Mouse (Mus musculus): ENCODE results near the gene Dock3.
"Not testable (repeated sequence)": the region's sequence is repeated elsewhere in the genome, so short reads cannot be mapped to it uniquely, and the experiment has no call there.

The Dock3 gene

DNA sequence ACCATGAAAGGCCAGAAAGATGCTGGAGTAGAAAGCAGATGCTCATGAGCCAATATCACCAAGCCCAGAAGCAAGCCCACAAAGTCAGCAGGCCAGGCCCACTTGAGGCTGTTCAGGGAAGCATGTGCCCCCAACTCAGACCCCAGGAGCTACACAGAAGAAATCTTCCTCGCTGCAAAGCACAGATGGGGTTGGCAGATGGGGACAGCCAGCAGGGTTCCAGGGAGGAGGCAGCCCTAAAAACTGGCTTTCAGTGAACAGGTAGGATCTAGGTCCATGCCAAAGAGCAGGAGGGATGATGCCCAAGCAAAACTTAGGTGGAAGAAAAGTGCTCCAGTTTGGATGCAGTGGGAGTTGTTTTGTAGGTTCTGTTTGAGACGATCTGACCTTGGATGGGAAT lies 28.7 kb upstream of the Dock3 start:
- no peak for DNase-seq (ENCODE audit: extremely low read depth, insufficient read length, low spot score)

DNA sequence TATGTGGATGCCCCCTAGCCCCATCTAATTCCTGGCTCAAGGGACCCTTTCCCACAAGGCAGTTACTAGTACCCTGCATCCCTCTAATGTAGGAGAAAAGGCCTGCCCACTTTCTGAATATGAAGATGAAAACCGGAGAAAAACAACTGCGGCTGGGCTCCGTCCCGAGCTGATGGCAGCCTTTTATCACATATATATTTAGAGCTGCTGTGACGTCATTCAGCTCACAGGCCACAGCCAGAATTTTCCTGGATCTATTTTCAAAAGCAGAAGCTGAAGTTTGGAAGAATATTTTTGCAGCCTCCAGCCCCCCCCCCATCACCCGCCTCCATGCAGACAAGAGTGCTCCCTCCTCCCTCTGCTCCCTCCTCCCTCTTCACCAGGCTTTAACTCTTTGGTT lies 27.9 kb upstream of the Dock3 start:
- DNase-seq (ENCODE audit: extremely low read depth, insufficient read length, low spot score) = no peak

DNA sequence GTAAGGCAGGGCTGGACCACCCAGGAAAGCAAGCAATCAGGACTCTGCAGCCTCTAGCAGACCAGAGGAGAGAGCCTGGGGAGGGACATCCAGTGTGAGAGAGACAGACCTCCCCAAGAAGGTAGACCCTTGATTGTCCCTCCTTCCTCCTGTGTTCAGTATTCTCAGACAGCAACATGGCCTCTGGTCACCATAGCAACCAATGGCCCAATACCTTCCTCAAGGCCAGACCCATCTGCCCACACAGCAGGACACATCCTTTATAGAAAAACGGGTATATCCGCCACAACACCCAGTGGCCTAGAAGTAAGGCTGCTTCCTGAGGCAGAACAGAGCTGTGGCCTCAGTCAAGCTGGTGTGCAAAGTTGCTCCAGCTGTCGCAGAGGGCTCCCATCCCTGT lies 23.9 kb upstream of the Dock3 start:
- DNase-seq (ENCODE audit: extremely low read depth, insufficient read length, low spot score) = no peak

DNA sequence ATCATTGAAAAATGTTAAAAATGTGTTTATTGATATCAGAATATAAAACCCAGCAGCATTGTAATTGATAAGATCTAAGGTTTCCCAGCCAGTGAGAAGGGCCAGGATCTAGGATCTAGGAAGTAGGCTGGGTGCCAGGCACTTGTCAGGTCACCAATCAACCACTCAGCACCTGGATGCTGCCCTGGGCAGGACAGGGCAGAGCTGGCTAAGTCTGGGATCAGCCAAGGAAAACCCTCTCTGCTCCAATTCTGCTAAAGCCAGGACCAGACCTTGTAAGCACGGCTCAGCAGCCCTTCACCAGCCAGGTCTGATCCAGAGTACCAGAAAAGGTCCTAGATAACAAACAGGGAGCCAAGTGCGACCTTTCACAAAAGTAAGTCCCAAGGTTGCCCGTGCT lies 23.2 kb upstream of the Dock3 start:
- no peak for DNase-seq (ENCODE audit: extremely low read depth, insufficient read length, low spot score)

DNA sequence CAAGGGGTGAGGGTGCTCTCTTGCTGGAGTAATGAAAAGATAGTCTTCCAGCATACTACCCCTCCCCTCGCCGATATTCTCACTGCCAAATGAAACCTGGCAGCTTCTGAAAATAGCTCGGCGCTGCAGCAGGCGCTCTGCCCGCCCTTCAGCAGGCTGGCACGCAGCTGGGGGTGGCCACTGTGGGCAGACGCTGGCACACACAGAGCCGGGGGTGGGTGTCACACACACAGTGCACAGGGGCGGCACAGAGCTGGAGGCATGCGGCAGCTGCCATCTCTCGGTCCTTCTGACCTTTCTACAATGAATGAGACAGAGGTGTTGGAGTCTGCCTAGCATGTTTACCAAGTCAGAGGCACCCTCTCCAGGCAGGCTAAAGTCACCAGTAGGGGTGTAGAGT lies 22.8 kb upstream of the Dock3 start:
- peak; percentile 26 for DNase-seq (ENCODE audit: extremely low read depth, insufficient read length, low spot score)

DNA sequence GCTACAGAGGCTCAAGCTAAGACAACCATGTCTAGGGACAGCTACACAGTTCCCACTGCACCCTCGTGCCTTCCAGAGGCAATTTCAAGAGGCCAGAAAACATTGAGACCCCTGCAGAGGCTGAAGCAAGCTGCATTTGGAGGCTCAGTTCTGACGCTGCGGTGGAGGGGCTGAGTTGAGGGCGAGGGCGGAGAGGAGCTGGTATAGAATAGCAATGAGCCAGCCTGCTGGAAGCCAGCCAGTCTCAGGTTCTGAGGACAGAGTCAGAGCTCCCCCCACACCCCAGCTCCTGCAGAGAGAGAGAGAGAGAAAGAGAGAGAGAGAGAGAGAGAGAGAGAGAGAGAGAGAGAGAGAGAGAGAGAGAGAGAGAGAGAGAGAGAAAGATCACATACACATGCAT lies 20.5 kb upstream of the Dock3 start:
- DNase-seq (ENCODE audit: extremely low read depth, insufficient read length, low spot score) = no peak

DNA sequence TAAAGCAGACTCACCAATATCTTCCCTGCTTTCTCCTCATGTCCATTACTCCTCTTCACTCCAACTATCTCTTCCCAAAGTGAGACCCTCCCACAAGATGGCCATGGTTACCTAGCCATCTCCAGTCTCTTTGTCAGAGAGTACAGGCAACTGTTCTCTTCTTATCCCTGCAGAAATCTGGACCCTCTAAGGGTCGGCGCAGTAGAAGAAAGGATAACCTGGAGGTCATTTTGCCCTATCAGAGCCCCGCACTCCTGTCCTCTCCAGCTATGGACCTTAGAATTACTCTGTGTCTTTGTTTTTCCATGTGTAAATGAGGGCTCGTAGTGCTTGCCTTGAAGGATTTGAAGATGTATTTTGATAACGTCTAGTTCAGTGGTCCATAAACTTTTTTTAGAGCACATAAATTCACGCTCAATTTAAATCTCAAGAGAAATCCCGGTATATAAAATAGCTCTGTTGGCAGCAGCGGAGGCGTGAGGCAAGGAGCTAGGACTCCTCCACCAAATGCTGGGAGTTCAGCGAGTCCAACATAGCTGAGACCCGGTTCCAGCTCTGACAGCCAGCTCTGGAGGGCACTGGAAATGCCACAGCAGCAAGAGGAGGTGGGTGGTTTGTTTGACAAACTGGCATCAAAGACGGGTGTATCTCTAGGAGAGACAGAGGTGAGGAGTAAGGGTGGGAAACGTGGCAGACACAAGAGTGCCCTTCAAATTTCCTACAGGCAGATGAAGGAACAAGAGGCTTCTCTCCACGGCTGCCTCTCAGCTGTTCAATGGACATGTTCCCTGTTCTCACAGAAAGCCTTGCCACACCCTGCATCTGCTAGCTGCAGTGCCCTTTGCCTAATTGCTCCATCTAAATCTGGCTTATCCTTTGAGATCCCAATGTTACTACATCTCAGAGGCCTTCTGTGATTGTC lies 19.0 kb upstream of the Dock3 start:
- no peak for DNase-seq (ENCODE audit: extremely low read depth, insufficient read length, low spot score)

DNA sequence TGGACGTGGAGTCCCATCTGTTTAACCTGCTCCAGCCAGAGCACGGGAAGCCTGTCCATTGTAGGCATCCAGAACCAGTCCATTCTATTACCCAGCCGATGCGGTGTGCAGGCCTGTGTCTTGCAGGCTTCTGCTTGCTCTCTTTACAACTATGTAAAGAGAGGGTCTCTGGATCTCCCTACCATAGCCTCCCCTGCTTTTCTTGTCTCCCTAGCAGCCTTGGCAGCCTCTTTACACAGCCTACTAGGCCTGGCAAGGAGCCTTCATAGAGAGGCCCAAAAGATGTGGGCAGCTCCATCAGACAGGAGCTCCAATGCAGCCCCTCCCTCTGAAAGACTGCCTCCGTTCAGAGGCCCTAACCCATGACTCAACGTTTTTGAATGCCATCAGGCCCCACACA lies 17.4 kb upstream of the Dock3 start:
- no peak for DNase-seq (ENCODE audit: extremely low read depth, insufficient read length, low spot score)

DNA sequence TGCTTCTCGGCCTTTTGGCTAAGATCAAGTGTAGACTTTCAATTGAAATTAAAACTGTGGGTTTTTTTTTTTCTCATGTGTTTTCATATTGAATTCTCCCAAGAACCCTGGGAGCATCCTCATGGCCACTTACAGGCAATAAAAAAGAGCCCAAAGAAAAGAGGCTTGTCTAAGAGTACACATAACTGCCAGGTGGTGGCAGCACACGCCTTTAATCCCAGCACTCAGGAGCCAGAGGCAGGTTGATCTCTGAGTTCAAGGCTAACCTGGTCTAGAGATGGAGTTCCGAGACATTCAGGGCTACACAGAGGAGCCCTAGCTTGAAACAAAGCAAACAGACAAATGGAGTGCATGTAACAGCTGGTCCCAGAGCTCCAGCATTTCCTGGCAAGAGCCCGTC lies 14.5 kb upstream of the Dock3 start:
- no peak for DNase-seq (ENCODE audit: extremely low read depth, insufficient read length, low spot score)

DNA sequence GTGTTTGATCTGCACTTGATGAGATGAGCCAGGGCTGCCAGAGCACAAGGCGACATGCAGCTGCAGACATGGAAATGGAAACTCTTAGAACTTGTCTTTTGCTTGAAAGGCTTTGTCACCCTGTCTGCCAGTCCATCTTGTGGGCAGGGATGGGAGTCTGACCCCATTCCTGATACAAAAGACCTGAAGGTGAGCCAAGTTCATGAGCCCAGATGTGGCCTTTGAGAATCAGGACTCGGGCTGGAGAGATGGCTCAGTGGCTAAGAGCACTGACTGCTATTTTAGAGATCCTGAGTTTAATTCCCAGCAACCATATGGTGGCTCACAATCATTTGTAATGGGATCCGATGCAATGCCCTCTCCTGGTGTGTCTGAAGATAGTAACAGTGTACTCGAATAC lies 13.6 kb upstream of the Dock3 start:
- DNase-seq (ENCODE audit: extremely low read depth, insufficient read length, low spot score) = no peak

DNA sequence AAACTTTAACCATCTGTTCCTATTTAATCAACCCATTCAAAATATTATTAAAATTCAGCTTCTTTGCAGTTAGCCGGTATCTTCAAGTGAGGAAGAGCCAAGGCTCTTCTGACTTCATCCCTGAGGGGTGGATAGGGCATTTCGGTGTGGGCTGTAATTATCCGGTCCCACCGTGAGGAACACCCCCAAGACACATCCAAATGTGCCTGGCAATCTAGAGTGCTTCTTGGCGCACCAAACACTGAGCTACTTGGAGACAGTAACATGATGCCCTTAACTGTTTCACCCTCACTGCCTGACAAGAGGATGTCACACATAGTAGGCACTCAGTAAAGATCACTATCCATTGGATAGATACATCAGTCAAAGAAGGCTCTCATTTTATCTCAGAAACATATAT lies 4.4 kb upstream of the Dock3 start:
- no peak for DNase-seq (ENCODE audit: extremely low read depth, insufficient read length, low spot score)

DNA sequence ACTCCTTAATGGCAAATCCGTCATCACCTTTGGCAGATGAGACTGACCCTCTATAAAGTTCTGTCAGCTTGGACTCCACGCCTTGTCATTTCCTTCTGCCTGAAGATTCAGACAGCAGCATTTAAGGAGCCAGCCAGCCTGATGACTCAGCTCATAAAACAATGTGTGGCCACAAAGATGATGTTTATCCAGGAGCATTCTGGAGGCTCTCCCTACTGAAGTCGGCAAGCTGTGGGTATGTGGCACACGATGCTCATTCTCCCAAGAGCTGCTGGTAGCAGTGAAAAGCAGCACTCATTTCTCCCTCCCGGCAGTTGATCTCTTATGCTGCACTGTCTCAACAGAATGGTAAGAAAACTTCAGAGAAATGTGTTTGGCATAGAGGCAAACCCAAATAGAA lies 3.6 kb upstream of the Dock3 start:
- DNase-seq (ENCODE audit: extremely low read depth, insufficient read length, low spot score) = peak; percentile 48

DNA sequence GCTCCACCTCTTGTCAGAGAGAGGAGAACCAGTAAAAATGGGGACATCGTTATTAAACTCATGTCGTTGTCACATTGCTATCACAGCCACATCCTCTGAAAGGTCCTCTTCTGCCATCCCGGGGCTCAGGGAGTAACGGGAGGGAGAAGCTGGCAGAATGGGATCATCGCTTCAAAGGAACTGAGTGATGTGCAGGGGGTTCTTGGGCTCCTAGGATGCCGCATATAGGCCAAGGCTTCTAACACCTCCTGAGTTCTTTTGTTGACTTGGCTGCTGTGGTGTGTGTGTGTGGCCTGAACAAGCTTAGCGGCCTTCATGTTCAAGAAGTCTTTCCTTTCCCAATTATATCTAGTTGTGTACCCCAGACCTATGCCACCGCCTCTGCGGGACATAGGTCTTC lies 431 bp upstream of the Dock3 start:
- no peak for DNase-seq (ENCODE audit: extremely low read depth, insufficient read length, low spot score)

DNA sequence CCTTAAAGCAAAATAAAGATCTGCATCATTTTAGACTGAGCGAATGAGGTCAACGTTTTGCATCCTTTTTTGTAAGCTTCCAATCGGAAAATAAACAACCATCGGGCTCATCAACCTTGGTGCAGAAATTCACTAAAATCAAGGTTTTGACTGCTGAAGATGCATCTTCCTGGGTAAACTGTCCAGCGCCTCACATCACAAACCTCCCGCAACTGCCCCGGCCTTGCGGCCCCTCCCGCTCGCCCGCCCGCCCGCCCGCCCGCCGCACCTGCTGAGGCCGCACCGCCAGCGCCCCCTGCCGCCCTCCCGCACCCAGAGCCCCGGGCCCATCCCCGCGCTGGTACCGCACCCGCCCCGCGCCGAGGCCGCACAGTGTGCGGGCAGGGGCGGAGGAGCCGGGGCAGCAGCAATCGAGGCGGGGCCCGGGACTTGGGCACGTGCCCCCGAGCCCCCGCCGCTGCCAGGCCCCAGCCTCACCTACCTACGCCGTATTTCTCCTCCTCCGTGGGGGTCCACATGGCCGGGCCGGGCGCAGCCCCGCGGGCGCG lies 644 bp downstream of the Dock3 start:
- no peak for DNase-seq (ENCODE audit: extremely low read depth, insufficient read length, low spot score)

DNA sequence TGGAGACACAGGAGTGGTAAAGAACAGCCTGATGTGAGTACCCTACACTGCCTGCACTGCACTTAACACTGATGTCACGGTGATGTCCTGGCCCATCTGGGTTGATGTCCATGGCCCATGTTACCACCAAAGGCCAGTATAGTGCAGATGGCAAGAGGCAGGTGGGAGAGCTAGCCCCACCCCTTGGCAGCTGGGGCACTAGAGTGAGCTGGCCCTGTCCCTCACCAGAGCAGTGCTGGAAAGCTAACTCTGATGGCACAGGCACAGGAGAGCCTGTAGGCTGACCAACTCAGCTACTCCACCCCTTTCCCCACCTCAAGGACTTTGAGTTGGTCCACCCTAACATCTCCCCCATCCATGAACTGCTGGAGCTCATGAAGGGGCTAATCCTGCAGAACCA lies 7.1 kb downstream of the Dock3 start:
- DNase-seq (ENCODE audit: extremely low read depth, insufficient read length, low spot score) = no peak

DNA sequence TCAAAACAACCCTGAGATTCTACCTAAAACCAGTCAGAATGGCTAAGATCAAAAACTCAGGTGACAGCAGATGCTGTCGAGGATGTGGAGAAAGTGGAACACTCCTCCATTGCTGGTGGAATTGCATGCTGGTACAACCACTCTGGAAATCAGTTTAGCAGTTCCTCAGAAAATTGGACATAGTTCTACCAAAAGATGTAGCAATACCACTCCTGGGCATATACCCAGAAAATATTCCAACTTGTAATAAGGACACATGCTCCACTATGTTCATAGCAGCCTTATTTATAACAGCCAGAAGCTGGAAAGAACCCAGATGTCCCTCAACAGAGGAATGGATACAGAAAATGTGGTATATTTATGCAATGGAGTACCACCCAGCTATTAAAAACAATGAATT lies 56.9 kb downstream of the Dock3 start:
- DNase-seq (ENCODE audit: extremely low read depth, insufficient read length, low spot score) = not testable (repeated sequence)

DNA sequence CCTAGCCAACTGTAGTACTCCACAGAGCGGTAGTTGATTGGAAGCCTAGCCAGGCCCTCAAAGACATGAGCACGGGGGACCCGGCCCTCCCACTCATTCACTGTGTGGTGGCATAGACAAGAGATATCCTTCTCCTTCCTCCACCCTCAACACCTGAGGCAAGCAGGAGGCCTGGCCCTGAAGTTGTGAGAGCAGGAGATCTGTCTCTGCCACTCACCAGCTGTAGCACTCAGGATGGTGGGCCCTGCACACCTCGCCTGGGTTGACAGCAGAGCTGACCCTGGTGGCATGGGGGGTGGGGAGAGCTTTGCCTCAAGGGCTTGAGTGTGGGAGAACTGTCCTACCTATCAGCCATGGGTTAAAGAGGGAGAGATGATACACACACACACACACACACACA lies 65.9 kb downstream of the Dock3 start:
- DNase-seq (ENCODE audit: extremely low read depth, insufficient read length, low spot score) = no peak

DNA sequence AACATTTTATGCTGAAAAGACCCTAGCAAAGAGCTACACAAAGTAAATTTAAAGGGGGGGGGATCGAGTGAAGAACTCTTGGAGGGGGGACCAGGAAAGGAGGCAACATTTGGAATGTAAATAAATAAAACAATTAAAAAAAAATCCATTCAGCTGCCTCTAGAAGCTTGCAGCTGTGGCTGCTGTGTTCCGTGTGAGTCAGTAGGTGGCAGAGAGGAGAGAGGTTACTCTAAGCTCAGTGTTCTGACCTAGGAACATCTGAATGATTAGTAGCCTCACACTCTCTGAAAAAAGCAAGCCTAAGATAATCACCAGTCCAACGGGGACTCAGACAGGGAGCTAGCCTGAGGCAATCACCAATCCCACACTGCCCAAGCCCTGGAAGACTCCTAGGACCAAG lies 66.9 kb downstream of the Dock3 start:
- DNase-seq (ENCODE audit: extremely low read depth, insufficient read length, low spot score) = no peak

DNA sequence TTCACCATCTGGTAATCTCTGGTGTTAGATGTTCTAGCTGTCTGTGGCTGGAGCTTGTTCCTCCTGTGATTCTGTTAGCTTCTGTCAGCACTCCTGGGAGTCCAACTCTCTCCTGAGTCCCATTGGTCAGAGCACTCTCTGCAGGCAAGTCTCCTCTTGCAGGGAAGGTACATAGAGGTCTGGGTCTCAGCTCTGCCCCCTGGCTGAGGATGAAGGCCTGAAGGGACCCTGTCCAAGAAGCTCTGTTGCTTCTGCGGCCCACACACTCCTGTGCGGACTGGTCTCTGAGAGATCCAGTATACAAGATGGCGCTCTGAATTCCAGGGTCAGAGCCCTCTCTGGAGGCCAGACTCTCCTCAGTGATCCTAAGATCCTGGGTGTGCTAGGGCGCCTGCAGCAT lies 75.3 kb downstream of the Dock3 start:
- not testable (repeated sequence) for DNase-seq (ENCODE audit: extremely low read depth, insufficient read length, low spot score)

DNA sequence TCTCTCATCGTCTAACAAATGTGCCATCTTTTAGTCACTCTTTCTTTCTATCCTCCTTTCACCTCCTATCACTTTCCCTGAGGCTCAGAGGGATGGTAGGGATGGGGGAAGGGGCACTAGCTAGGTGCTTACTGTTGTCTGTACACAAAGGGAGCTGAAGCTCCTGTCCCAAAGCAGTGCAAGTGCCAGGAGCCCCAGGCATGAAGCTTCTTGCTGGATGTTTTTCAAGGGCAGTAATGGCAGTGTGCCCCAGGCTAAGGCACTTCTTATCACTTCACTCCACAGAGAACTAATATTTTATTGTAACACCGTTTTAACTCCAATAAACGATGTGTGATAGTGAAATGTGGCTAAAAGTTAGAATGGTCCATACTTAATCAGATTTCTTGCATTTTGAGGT lies 118.9 kb downstream of the Dock3 start:
- DNase-seq (ENCODE audit: extremely low read depth, insufficient read length, low spot score) = no peak

DNA sequence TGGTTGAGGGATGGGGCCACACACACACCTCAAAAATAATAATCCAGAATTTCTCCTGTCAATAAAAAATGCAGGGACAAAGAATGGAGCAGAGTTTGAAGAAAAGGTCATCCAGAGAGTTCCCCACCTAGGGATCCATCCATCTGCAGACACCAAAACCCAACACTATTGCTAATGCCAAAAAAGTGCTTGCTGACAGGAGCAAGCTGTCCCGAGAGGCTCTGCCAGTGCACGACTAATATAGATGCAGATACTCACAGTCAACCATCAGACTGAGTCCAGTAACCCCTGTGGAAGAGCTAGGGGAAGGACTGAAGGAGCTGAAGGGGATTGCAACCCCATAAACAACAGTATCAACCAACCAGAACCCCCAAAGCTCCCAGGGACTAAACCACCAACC lies 119.7 kb downstream of the Dock3 start:
- DNase-seq (ENCODE audit: extremely low read depth, insufficient read length, low spot score) = no peak

DNA sequence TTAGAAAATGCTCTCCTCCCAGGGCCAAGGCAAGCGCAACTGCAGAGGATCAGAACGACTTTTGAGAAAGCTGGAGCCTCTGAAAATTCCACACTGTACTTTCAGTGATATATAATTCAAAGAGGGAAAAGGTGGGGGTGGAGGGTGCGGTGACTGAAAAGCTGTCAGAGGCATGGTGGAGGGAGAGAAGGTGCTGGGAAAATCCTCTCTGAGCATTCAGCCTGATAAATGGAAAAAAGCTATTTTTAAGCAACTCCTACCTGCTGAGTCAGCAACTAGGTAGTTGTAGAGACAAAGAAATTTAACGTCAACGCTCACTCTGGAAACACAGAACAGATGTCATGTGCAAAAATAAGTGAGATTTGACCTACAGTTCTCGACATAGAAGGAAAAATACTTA lies 132.2 kb downstream of the Dock3 start:
- DNase-seq (ENCODE audit: extremely low read depth, insufficient read length, low spot score) = no peak

DNA sequence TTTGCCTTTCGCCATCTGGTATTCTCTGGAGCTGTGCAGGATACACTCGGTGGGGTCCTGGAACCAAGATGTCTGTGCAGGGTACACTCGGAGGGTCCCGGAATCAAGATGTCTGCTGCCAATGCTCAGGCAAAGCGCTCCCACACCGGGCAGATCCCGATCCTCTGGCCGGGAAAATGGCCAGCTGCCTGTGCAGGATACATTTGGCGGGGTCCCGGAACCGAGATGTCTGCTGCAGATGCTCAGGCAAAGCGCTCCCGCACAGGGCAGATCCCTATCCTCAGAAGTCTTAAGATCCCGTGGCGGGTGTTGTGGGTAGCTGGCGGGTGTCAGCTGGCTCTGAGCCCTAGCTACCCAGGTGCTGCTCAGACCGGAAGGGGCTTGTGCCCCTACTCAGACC lies 142.3 kb downstream of the Dock3 start:
- not testable (repeated sequence) for DNase-seq (ENCODE audit: extremely low read depth, insufficient read length, low spot score)

All from 3134 (cell line).